Mouse (Mus musculus): Measurements from ENCODE around the gene Xrra1.

- no peak for TF ChIP-seq CTCF (IDR thresholded peaks at IDR 0.05; ENCODE audit: low read depth)
- no peak for TF ChIP-seq EP300 (IDR thresholded peaks at IDR 0.05; ENCODE audit: low read depth)
These were observed 88.4 kb downstream of the Xrra1 start for GRCm38 (mm10) chr7:99947329-99947728.

Measured in liver, embryonic 14.5 days (tissue).